Mouse (Mus musculus): ENCODE measurements at regions not wholly inside any gene's neighbourhood (a gene's known extent, or its start where the extent isn't known, plus 50 kb on each side); places are given as distances from the start of the nearest gene placed in this dataset.

DNA sequence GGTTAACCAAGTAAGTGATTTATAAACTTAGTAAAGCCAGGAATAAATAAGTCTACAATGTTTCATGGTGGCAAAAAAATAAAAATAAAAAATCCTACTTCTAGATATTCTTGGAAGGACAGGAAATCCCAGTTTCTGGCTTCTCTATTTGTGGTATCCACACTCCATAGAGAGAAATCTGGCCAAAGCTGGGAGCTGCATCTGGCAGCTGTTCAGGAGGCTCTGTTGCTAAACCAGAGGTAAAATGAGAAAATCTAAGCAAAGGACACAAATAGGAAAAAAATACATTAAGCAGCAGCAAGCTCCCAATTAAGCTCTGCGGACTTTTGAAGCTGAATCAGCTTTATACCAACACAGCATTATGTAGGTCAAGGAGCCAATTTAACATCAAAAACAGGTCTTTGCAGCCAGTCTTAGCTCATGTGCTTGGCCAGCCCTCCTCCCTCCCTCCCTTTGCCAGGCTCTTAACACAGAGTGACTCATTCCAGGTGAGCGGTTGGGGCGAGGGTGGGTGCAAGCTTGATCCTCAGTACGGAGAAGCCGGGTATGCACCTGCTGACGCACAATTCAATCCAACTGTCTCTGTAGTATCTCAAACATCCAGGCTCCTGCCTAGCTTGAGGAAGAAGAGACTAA is 456.9 kb downstream of the Cbln4 start:
- TF ChIP-seq CTCF (conservative IDR thresholded peaks at IDR 0.05 in 1 of 2, IDR thresholded peaks at IDR 0.05 in 1 of 2; ENCODE audit: low read depth in 2 of 2, low read length in 2 of 2) = no peak
- no peak for TF ChIP-seq MXI1 (IDR thresholded peaks at IDR 0.05; ENCODE audit: low read depth, low read length)
- TF ChIP-seq IRF4 (IDR thresholded peaks at IDR 0.05; ENCODE audit: low read depth, low read length) = no peak
- no peak for TF ChIP-seq ELF1 (IDR thresholded peaks at IDR 0.05; ENCODE audit: low read depth, low read length)
- TF ChIP-seq EP300 (IDR thresholded peaks at IDR 0.05; ENCODE audit: low read length) = no peak
- TF ChIP-seq POLR2A (IDR thresholded peaks at IDR 0.05; ENCODE audit: low read depth, low read length) = no peak
- no peak for TF ChIP-seq TCF12 (IDR thresholded peaks at IDR 0.05; ENCODE audit: low read depth, low read length)
- TF ChIP-seq USF2 (conservative IDR thresholded peaks at IDR 0.05; ENCODE audit: low read depth, low read length) = no peak
- TF ChIP-seq NELFE (IDR thresholded peaks at IDR 0.05; ENCODE audit: low read depth, low read length) = no peak
- TF ChIP-seq RAD21 (IDR thresholded peaks at IDR 0.05; ENCODE audit: low read depth, low read length) = no peak

Data from CH12.LX (cell line).